Comparison of ENCODE assay signal across 8 mouse cellular contexts in genomic region chr7:142425641-142426213, GRCm38 (mm10). TPM values are rescaled to one million over a fixed set of nuclear protein-coding genes. Genes with fewer than 3 reads are reported as not detected.
DNase-seq lines count a peak whose midpoint lies in the region; ATAC-seq and TF ChIP-seq lines count a peak whose summit lies in the region.
"Had no signal": no experiment of that assay in that cellular context is flagged by ENCODE, and none has a peak within 500 bp of the region (broad histone marks: within the 10 kb centered on the region; RNA-seq: fewer than 3 reads in every experiment).

No protein-coding gene starts in this region.

- H3K9me3 ChIP-seq in hindbrain, postnatal 0 days (ENCODE audit: low read length): no peaks in the 10 kb centered on the region
- H3K9me3 ChIP-seq in hindbrain, embryonic 10.5 days: no peaks in the 10 kb centered on the region
- no peaks in the 10 kb centered on the region for H3K9me3 ChIP-seq in ES-Bruce4 (replicated peaks; ENCODE audit: control insufficient read depth, insufficient read depth, low read length, poor library complexity, severe bottlenecking)

- peaks cover 9% of the 10 kb centered on the region for H3K4me1 ChIP-seq in hindbrain, postnatal 0 days (ENCODE audit: insufficient read depth, low read length)
- H3K4me1 ChIP-seq in hindbrain, embryonic 10.5 days (replicated peaks): peaks cover 23% of the 10 kb centered on the region
- no peaks in the 10 kb centered on the region for H3K4me1 ChIP-seq in ES-Bruce4 (ENCODE audit: control insufficient read depth, insufficient read depth, low read length)

- no peak for ATAC-seq in hindbrain, postnatal 0 days

- no peak overlapping the region for H3K4me2 ChIP-seq in hindbrain, postnatal 0 days (ENCODE audit: low read depth, low read length)

- H3K36me3 ChIP-seq in hindbrain, postnatal 0 days (ENCODE audit: insufficient read depth, low read length): no peaks in the 10 kb centered on the region
- H3K36me3 ChIP-seq in hindbrain, embryonic 10.5 days: no peaks in the 10 kb centered on the region
- H3K36me3 ChIP-seq in ES-Bruce4 (ENCODE audit: control insufficient read depth, insufficient read depth, low read length, poor library complexity, severe bottlenecking): no peaks in the 10 kb centered on the region

- no peak overlapping the region for H3K27ac ChIP-seq in hindbrain, postnatal 0 days
- no peak overlapping the region for H3K27ac ChIP-seq in hindbrain, embryonic 10.5 days
- no peak overlapping the region for H3K27ac ChIP-seq in ES-Bruce4 (ENCODE audit: insufficient read depth, low read length)

- WGBS in hindbrain, postnatal 0 days: 45% methylated on average over 11 of the region's 11 CpGs
- WGBS in hindbrain, embryonic 10.5 days: 55% methylated on average over 11 of the region's 11 CpGs

- TF ChIP-seq CTCF in hindbrain, postnatal 0 days (IDR thresholded peaks at IDR 0.05; ENCODE audit: low read depth): peak; percentile 68
- TF ChIP-seq CTCF in ES-Bruce4 (IDR thresholded peaks at IDR 0.05; ENCODE audit: low read depth, low read length): peak; percentile 63

- peak; percentile 40 for DNase-seq in hindbrain, postnatal 0 days (ENCODE audit: low spot score)
- DNase-seq in hindbrain, embryonic 10.5 days (ENCODE audit: low spot score): no peak
- DNase-seq in 416B (ENCODE audit: low read depth): peak; percentile 18
- peak; percentile 32 for DNase-seq in kidney, adult 9 months
- no peak for DNase-seq in spleen, postnatal 4 days (ENCODE audit: low spot score in 2 of 2)
- no peak for DNase-seq in ovary, postnatal 36 days (ENCODE audit: low spot score)

- no peaks in the 10 kb centered on the region for H3K27me3 ChIP-seq in hindbrain, postnatal 0 days (ENCODE audit: insufficient read depth, low read length)
- peaks cover 10% of the 10 kb centered on the region for H3K27me3 ChIP-seq in hindbrain, embryonic 10.5 days (ENCODE audit: insufficient read depth, poor library complexity, severe bottlenecking)
- H3K27me3 ChIP-seq in ES-Bruce4 (ENCODE audit: control insufficient read depth, insufficient read depth, low read length, poor library complexity, severe bottlenecking): no peaks in the 10 kb centered on the region

- no peak overlapping the region for H3K9ac ChIP-seq in hindbrain, postnatal 0 days (replicated peaks; ENCODE audit: low read length)
- H3K9ac ChIP-seq in ES-Bruce4 (ENCODE audit: low read depth, poor library complexity, severe bottlenecking): no peak overlapping the region

- H3K4me3 ChIP-seq in hindbrain, postnatal 0 days (ENCODE audit: low read length): no peak overlapping the region
- no peak overlapping the region for H3K4me3 ChIP-seq in hindbrain, embryonic 10.5 days
- no peak overlapping the region for H3K4me3 ChIP-seq in ES-Bruce4 (ENCODE audit: low read depth, low read length)

- TF ChIP-seq POLR2A in ES-Bruce4 (IDR thresholded peaks at IDR 0.05; ENCODE audit: insufficient read depth, low read length): no peak

- TF ChIP-seq EP300 in ES-Bruce4 (IDR thresholded peaks at IDR 0.05; ENCODE audit: insufficient read depth, low read depth, low read length): no peak

RNA-seq across cellular contexts. Expression of gene Syt8, which starts 8.9 kb away (rescaled TPM):
- not detected in 2 replicates for total RNA-seq in hindbrain, postnatal 0 days (2014; rRNA removed)
- 0.15 TPM in 1 of 2 replicates, not detected in the other for polyA plus RNA-seq in hindbrain, postnatal 0 days (2015; fragmentation: Nextera tagmentation; extraction: Ambion mirVana)
- not detected in 2 replicates for polyA plus RNA-seq in hindbrain, embryonic 10.5 days (2016; fragmentation: Nextera tagmentation; extraction: Ambion mirVana)
- polyA plus RNA-seq in ES-Bruce4 (2011; ENCODE audit: insufficient read depth, insufficient read length, low read depth, missing spikeins): 0.82 TPM in 1 of 2 replicates, not detected in the other
- polyA plus RNA-seq: forebrain, embryonic 11.5 days had no signal

RNA-seq across cellular contexts. Expression of gene Tnni2, which starts 15.9 kb away (rescaled TPM):
- 1.3 and 8.5 TPM in 2 replicates for total RNA-seq in hindbrain, postnatal 0 days (2014; rRNA removed)
- 0.63 TPM in 2 replicates for polyA plus RNA-seq in hindbrain, postnatal 0 days (2015; fragmentation: Nextera tagmentation; extraction: Ambion mirVana)
- polyA plus RNA-seq in hindbrain, embryonic 10.5 days (2016; fragmentation: Nextera tagmentation; extraction: Ambion mirVana): 1.2 and 1.3 TPM in 2 replicates
- polyA plus RNA-seq in ES-Bruce4 (2011; ENCODE audit: insufficient read depth, insufficient read length, low read depth, missing spikeins): 2.1 and 4.8 TPM in 2 replicates

RNA-seq across cellular contexts. Expression of gene Lsp1, which starts 34.9 kb away (rescaled TPM):
- total RNA-seq in hindbrain, postnatal 0 days (2014; rRNA removed): 4.6 and 16.6 TPM in 2 replicates
- 6.6 and 7.2 TPM in 2 replicates for polyA plus RNA-seq in hindbrain, postnatal 0 days (2015; fragmentation: Nextera tagmentation; extraction: Ambion mirVana)
- polyA plus RNA-seq in hindbrain, embryonic 10.5 days (2016; fragmentation: Nextera tagmentation; extraction: Ambion mirVana): 17.9 and 19.4 TPM in 2 replicates
- 3.7 and 6.0 TPM in 2 replicates for polyA plus RNA-seq in ES-Bruce4 (2011; ENCODE audit: insufficient read depth, insufficient read length, low read depth, missing spikeins)

RNA-seq across cellular contexts. Expression of gene Ctsd, which starts 37.9 kb away (rescaled TPM):
- total RNA-seq in hindbrain, postnatal 0 days (2014; rRNA removed): 638 and 755 TPM in 2 replicates
- 400 and 402 TPM in 2 replicates for polyA plus RNA-seq in hindbrain, postnatal 0 days (2015; fragmentation: Nextera tagmentation; extraction: Ambion mirVana)
- polyA plus RNA-seq in hindbrain, embryonic 10.5 days (2016; fragmentation: Nextera tagmentation; extraction: Ambion mirVana): 159 and 198 TPM in 2 replicates
- polyA plus RNA-seq in ES-Bruce4 (2011; ENCODE audit: insufficient read depth, insufficient read length, low read depth, missing spikeins): 248 and 256 TPM in 2 replicates

RNA-seq across cellular contexts. Expression of gene Gm49369, which starts 43.3 kb away (rescaled TPM):
- total RNA-seq in hindbrain, postnatal 0 days (2014; rRNA removed): 1.0 TPM in 1 of 2 replicates, not detected in the other
- 2.1 and 2.9 TPM in 2 replicates for polyA plus RNA-seq in hindbrain, postnatal 0 days (2015; fragmentation: Nextera tagmentation; extraction: Ambion mirVana)
- polyA plus RNA-seq in hindbrain, embryonic 10.5 days (2016; fragmentation: Nextera tagmentation; extraction: Ambion mirVana): 1.5 TPM in 1 of 2 replicates, not detected in the other
- not detected in 2 replicates for polyA plus RNA-seq in ES-Bruce4 (2011; ENCODE audit: insufficient read depth, insufficient read length, low read depth, missing spikeins)
- polyA plus RNA-seq: forebrain, embryonic 11.5 days had no signal

Comparison
In these comparisons a context has a peak if more than half of its experiments do, and no peak if none do; other contexts are left out.
1. DNase-seq: peak in hindbrain, postnatal 0 days (single experiment), 416B (single experiment) and kidney, adult 9 months (single experiment); none in hindbrain, embryonic 10.5 days (single experiment), spleen, postnatal 4 days (0 of 2) and ovary, postnatal 36 days (single experiment).